Mouse (Mus musculus) gastrocnemius, adult 18-20 months (tissue): ENCODE measurements at regions not wholly inside any gene's neighbourhood (a gene's known extent, or its start where the extent isn't known, plus 50 kb on each side); places are given as distances from the start of the nearest gene placed in this dataset.
A peak's percentile ranks its signal among the peaks of the same experiment; 100 is the strongest.

ENCODE experiments used
- DNase-seq: peaks from one replicate; pipeline ENCODE4 v3.0.0; 2021; ENCODE audit warnings: low spot score

DNA sequence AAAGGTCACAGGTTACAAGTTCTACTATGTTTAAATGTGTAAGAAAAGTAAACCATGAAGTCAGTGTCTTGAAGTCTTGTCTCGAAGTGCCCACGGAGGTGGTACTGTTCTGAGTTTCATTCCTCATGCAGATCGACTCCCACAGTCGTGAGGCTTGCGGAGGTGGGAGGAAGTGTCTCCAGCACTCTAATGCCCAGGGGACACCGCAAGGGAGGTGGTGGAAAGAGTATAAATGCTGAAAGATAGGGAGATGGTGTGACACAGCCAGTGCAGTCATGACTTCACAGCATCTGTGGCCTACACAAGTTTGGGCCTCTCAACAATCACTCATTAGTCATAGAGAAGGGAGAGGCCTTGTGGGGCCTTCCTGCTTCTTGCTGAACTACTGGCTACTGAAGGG is 112.8 kb upstream of the Adra1d start:
- no peak for DNase-seq

DNA sequence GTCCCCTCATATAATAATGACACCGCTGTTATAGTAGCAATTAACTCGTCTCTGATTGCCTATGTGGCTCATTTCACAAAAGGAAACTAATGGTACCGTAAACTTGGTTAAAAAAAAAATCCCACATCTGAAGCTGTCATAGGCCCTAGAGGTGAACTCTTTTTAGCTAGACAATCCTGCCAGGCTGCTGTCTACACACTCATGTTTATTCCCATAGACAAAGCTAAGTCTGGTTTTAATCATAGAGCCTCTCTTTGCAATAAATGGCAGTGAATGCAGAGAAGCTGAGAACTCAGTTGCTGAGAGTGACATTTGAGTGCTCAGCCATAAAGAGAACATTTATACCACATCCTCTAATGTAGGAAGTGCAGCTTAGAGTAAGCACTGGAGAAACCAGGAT is 111.3 kb upstream of the Adra1d start:
- DNase-seq = no peak

DNA sequence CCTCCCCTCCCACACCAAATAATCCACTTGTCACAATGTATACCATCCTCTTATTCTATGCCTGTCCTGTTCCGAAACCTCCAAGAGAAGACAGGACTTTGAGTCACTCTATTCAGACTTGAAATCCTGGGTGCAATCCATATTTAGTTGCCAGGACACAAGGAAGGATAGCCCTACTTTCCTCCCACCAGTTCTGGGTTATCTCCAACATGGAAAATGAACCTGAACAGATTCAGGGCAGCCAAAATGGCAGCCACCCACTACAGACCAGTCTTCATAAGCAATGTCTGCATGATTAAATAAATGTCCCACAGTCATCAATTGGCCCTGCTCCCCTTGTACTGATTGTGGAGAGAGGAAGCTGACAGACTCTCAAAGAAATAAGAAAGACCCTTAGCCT is 110.6 kb upstream of the Adra1d start:
- no peak for DNase-seq

DNA sequence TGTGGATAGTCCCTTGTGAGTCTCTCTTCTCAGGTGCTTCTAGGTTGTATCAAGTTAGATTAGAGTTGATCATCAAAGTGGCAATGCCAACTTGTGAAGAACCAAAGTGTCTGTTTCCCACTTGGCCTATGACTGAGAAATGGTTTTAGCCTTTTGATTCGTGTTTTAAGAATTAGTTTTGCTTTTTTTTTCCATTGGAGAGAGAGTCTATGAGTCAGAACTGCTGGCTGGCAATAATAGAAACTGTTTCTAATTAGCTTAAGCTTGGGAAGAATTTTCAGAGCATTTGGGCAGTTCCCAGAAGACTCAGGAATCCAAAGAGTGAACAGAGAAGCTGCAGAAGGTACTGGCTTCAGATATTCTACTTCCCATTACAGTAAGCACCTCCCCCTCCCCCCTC is 110.1 kb upstream of the Adra1d start:
- DNase-seq = no peak

DNA sequence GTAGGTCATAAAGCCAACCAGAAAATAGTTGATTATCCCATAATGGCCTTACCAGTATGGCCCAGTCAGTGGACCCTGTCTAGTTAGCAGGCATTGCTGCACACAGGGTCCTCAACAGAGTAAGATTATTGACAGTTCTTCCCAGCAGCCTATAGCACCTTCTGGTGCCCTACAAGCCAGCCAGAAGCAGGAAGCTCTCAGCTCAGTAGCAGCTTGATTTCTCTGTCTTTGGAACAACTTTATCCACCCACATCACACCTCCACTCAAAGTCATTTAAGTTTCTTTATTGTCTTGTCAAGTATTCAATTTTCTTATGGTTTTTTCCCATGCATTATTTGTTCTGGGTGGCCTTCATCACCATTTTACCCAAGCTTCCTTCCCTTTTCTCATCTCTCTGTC is 108.8 kb upstream of the Adra1d start:
- no peak for DNase-seq

DNA sequence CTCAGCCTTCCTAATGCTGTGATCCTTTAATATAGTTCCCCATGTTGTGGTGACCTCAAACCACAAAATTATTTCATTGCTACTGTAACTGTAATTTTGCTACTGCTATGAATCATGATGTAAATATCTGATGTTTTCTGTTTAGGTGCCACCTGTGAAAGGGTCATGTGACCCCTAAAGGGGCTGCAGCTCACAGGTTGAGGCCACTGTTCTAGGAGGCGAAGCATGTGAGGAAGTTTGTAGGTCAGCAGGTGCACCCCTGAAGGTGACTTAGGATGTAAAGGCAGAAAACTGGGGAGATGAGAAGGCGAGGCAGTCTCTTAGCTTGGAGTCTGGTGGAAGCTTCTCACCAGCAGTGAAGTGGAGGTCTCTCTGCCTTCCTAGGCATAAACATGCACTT is 105.8 kb upstream of the Adra1d start:
- DNase-seq = no peak

DNA sequence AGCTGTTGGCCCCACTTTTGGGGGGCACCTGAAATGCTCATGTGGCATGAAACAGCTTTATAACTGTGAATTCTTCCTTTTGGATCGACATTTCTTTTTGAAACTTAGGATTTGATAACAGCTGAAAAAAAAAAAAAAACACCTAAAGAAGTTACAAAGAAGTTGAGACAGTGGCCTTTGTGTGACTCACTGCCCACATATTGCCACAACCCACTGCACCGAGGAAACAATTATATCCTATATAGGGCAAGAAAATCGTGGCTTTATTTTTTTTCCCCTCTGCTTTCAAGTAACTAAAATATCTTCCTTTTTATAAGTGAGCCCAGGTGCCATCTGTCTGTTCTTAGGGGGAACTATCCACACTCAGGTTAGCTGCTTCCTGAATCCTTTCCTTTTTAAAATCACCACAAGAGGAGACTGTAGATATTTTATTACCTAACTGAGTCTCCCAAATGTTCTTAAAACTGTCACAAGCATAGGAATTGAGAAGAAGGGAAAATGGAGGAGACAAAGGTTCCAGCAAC is 104.8 kb upstream of the Adra1d start:
- DNase-seq = no peak

DNA sequence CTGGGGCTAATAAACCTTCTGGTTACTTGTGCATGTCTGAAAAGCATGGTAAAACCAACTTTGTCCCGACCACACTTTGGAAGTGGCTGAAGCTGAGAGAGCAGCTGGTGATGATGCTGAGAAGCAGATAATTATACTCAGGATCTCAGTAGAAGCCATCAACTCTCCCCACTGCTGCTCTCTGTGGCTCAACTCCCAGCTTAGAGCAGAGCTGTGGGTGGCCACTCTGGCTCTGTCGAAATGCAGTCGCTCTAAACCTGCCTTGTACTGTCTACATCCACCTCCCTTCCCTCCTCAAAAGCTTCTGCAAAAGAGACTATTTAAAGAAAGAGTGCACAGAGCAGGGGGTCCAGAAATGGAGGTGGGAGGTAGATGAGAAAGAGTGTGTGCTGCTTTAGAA is 102.5 kb upstream of the Adra1d start:
- no peak for DNase-seq

DNA sequence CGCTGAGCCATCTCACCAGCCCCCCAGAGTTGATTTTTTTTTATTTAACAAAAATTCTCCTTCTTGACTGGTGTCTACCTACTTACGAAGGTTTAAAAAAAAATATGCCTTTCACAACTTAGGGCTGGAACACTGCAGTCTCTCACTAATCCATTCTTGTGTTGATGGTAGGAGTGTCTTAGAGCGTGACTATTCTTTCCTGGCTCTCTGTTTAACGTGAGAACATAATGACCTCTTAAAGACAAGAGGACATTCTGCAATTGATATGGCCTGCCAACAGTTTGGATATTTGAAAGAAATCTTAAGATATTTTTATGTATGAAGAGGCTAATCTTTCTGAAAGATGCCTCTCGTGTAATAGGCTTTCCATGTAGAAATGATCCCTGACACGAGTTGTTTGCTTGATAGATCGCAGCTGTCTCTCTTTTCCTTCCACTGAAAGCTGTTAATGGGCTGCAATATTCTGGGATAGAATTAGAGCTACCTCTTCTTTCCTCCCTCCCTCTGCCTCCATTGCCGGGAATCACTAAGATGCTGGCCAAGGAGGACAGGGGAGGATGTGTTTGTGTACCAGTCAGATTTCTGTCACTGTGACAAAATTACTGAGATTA is 101.2 kb upstream of the Adra1d start:
- no peak for DNase-seq

DNA sequence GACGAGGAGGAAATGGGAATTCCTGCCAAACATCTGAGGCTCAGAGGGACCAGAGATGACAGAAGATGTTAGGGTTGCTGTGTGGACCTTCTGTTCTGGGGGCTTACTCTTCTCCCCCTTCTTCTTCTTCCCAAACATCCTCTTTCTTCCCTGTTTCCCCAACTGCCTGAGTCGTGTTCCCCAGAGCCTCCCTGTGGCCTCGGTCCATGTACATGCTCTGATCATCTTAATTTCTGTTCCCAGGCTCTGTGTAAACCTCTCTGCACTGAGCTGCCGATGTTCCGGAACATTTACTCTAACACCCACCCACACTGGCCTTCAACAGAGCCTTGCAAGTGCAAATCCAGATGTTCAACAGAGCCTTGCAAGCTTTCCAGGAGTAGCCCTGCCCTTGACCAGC is 90.1 kb upstream of the Adra1d start:
- DNase-seq = peak; percentile 55

DNA sequence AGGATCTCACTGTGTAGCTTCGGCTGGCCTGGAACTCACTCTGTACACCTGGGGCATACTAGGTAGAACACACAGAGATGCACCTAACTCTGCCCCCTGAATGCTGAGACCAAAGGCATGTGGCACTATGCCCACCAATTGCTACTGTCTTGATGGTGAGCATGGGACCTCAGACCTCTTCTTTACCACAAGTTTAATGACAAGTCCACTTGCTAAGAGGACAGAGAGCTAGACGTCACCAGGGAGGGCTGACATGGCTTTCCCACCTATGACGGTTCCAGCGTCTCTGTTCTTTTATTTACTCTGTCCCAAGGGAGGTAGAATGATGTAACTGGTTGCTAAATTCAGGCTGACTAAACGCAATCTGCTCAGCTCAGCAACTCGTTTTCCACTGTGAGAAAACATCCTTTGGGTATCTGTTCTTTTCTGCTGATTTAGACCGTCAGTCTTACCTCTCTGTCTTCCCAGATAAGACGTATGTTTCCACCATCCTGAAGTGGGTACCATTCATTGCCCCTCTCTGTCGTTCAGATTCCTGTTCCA is 88.6 kb upstream of the Adra1d start:
- peak; percentile 31 for DNase-seq

DNA sequence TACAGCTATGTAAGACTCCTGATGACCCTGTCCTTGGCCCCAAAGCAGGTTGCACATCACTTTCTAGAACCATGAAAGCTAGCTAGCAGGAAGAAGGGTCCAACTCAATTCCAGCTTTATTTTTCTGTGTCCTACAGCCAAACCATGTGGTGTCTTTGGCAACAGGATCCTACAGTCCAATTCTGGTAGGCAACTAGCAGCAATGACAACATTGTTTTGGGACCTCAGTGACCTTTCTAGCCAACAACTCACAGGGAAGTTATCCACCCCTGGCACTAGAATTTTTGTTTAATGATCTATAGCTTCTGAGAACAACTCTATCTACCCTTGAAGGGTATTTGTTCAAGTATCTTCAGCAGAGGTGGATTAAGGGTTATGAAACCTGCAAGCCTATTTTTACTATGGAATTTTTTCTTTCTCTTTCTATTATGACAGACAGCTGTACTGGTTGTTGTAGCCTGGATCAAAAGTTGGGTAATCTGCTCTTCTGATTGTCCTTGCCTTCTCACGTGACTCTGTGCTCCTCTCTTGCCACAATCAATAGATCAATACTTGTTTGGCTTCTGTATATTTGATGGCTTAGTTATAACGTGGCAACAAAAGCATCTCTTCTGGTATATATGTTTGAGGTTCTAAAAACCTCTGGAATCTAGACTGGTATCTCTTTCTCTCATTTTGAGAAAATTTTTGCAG is 82.2 kb upstream of the Adra1d start:
- DNase-seq = no peak

DNA sequence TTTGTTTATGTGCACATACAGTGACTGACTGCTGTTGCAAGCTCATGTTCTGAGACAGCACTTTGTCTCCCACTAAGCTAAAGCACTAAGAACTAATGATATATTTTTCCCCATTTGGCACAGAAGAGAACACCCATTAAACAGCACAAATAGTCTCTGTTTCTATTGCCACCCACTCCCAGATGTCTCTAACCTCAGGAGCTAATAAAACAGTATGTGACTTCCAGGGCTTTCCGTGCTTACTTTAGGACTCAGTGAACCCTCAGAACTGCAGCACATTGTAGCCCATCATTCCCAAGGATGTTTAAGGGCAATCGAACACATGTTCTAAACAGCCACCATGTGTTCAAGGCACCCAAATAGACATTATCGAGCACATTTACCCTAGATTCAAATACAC is 80.4 kb upstream of the Adra1d start:
- no peak for DNase-seq

DNA sequence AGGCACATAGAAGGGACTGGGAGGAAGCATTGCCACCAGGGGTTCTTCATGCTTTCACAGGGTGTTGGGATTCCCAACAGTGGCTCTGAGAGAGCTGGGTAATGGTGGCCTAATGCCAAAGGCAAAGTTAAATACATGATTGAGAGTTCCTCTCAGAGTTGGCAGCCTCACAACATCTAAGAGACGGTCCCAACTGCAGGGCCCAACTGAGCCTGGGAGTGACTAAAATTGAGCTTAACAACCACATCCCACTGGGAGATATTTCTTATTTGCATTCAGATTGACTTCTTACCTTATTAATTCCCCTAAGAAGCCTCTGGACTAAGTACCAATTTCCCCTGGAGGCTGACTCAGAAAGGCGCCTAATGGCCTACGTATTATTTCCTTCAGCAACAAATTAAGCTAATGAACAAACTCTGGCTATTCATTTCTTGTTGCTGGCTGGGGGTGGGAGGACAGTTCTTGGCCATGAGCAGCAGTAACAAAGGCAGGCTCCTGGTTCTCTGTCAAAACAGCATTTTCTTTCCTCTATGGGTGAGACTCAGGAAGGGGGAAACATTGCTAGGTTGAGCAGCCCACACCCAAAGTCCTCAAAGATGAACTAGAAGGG is 77.0 kb upstream of the Adra1d start:
- DNase-seq = no peak

DNA sequence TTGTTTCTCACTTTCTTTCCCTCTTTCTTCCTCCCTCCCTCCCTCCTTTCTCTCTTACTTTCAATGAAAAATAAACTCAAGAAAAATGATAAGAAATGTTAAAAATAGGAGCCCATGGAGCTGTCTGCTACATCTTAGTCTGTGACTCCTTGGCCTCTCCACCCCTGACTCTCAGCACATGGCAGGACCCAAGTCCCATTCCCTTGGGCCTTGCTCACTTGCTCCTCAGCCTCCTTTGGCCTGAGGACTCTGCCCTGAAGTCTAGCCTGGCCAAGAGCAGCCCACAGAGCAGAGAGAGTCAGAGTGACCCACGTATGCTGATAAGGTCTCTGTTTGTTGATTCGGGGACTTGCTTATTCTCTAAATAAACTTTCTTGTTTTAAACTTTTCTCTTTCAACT is 73.7 kb upstream of the Adra1d start:
- DNase-seq = no peak

DNA sequence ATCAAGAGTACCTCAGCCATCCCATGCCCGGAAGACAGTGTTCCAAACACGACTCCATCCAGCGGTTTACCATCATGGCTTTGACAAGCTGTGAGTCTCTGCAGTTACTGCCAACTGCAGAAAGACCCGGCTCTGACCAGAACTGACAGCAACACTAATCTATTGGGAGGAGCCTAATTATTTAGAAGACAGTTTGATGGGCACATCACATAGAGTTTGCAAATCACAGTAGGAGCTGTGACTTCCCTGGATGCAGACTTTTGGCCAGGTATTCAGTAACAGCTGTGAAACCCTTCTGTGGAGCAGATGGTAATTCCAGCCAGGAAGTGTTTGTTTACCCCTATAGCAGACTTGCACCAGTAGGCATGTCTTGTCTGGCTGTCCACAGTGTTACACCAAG is 55.8 kb upstream of the Adra1d start:
- no peak for DNase-seq

DNA sequence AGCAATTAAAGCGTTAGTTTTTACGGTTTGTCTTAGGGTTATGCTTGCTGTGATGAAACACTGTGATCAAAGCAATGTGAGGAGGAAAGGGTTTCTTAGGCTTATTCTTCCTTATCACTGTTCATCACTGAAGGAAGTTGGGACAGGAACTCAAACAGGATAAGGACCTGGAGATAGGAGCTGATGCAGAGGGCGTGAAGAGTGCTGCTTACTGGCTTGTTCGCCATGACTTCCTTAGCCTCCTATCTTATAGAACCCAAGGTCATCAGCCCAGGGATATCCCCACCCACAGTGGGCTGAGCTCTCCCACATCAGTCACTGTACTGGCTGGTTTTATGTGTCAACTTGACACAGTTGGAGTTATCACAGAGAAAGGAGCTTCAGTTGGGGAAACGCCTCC is 50.4 kb upstream of the Adra1d start:
- no peak for DNase-seq
